ENCODE assay signal across 7 mouse cellular contexts in genomic region chr2:84886821-84887281, GRCm38 (mm10). TPM values are rescaled to one million over a fixed set of nuclear protein-coding genes. Genes with fewer than 3 reads are reported as not detected.
DNase-seq lines count a peak whose midpoint lies in the region; ATAC-seq and TF ChIP-seq lines count a peak whose summit lies in the region.

No protein-coding gene starts in this region.

- dilution Hi-C loops in CH12.LX (cut with MboI; ENCODE audit: extremely low pct_ligation_motif_present, extremely low pct_unique_long_range_greater_than_20kb, low sequenced_read_pairs): no loop called here

- H3K27ac ChIP-seq in CH12.LX (ENCODE audit: insufficient read depth, low read depth) (no peak overlapping the region), ES-Bruce4 (ENCODE audit: insufficient read depth, low read length) (no peak overlapping the region)
- peak overlapping the region; percentile 56; the same call in 1 of the 2 replicates for H3K27ac ChIP-seq in forebrain, embryonic 12.5 days
- no peak overlapping the region for H3K27ac ChIP-seq in intestine, embryonic 14.5 days (ENCODE audit: low read depth)

- no peak for TF ChIP-seq EP300 in CH12.LX (IDR thresholded peaks at IDR 0.05; ENCODE audit: low read length)
- TF ChIP-seq EP300 in ES-Bruce4 (IDR thresholded peaks at IDR 0.05; ENCODE audit: insufficient read depth, low read depth, low read length): no peak

- peaks cover 4% of the 10 kb centered on the region for H3K9me3 ChIP-seq in CH12.LX (replicated peaks; ENCODE audit: low read length)
- no peaks in the 10 kb centered on the region for H3K9me3 ChIP-seq in ES-Bruce4 (replicated peaks; ENCODE audit: control insufficient read depth, insufficient read depth, low read length, poor library complexity, severe bottlenecking)
- H3K9me3 ChIP-seq in forebrain, embryonic 12.5 days: no peaks in the 10 kb centered on the region
- H3K9me3 ChIP-seq in intestine, embryonic 14.5 days (ENCODE audit: control insufficient read depth, low read length): no peaks in the 10 kb centered on the region

- H3K27me3 ChIP-seq in CH12.LX (replicated peaks): peaks cover 31% of the 10 kb centered on the region
- H3K27me3 ChIP-seq in ES-Bruce4 (ENCODE audit: control insufficient read depth, insufficient read depth, low read length, poor library complexity, severe bottlenecking): peaks cover 19% of the 10 kb centered on the region
- H3K27me3 ChIP-seq in forebrain, embryonic 12.5 days: peaks cover 85% of the 10 kb centered on the region
- peaks cover 70% of the 10 kb centered on the region for H3K27me3 ChIP-seq in intestine, embryonic 14.5 days (replicated peaks; ENCODE audit: control insufficient read depth, insufficient read depth, low read length)
- peaks cover 2% of the 10 kb centered on the region for H3K27me3 ChIP-seq in splenic B cell, adult 2 months (ENCODE audit: control insufficient read depth, insufficient read depth, low read length, poor library complexity, severe bottlenecking)

- H3K4me3 ChIP-seq in CH12.LX (replicated peaks in 1 of 3; ENCODE audit: low read depth in 2 of 3, low read length in 2 of 3, poor library complexity in 1 of 3) (peak overlapping the region in 1 of 3 experiments; percentile 3), ES-Bruce4 (ENCODE audit: low read depth, low read length) (peak overlapping the region; percentile 64)
- H3K4me3 ChIP-seq in forebrain, embryonic 12.5 days (replicated peaks): peak overlapping the region; percentile 65
- H3K4me3 ChIP-seq in intestine, embryonic 14.5 days (ENCODE audit: low read depth, low read length): peak overlapping the region; percentile 61

- no peak for TF ChIP-seq POLR2A in CH12.LX (IDR thresholded peaks at IDR 0.05; ENCODE audit: low read depth, low read length)
- TF ChIP-seq POLR2A in ES-Bruce4 (IDR thresholded peaks at IDR 0.05; ENCODE audit: insufficient read depth, low read length): no peak

- H3K79me2 ChIP-seq in CH12.LX (replicated peaks; ENCODE audit: control insufficient read depth, extremely low read depth, insufficient read depth, poor library complexity, severe bottlenecking): no peaks in the 10 kb centered on the region

- H3K9ac ChIP-seq in CH12.LX (ENCODE audit: insufficient read depth, low read depth): no peak overlapping the region
- H3K9ac ChIP-seq in ES-Bruce4 (ENCODE audit: low read depth, poor library complexity, severe bottlenecking): peak overlapping the region; percentile 32
- peak overlapping the region; percentile 61 for H3K9ac ChIP-seq in forebrain, embryonic 12.5 days
- peak overlapping the region; percentile 48 for H3K9ac ChIP-seq in intestine, embryonic 14.5 days (ENCODE audit: low read length)

- TF ChIP-seq RAD21 in CH12.LX (IDR thresholded peaks at IDR 0.05; ENCODE audit: low read depth, low read length): no peak

- peak overlapping the region; percentile 84 for H3K4me2 ChIP-seq in CH12.LX (ENCODE audit: insufficient read depth, low read depth, poor library complexity, severe bottlenecking)
- H3K4me2 ChIP-seq in forebrain, embryonic 12.5 days: peak overlapping the region; percentile 79
- H3K4me2 ChIP-seq in intestine, embryonic 14.5 days (ENCODE audit: low read length): peak overlapping the region; percentile 66

- H3K36me3 ChIP-seq in CH12.LX (replicated peaks in 1 of 2; ENCODE audit: control insufficient read depth in 1 of 2, insufficient read depth in 1 of 2, low read length in 1 of 2): no peaks in the 10 kb centered on the region
- no peaks in the 10 kb centered on the region for H3K36me3 ChIP-seq in ES-Bruce4 (ENCODE audit: control insufficient read depth, insufficient read depth, low read length, poor library complexity, severe bottlenecking)
- H3K36me3 ChIP-seq in forebrain, embryonic 12.5 days (replicated peaks): no peaks in the 10 kb centered on the region
- no peaks in the 10 kb centered on the region for H3K36me3 ChIP-seq in intestine, embryonic 14.5 days (ENCODE audit: control insufficient read depth, insufficient read depth, low read length)
- no peaks in the 10 kb centered on the region for H3K36me3 ChIP-seq in splenic B cell, adult 2 months (ENCODE audit: control insufficient read depth, insufficient read depth, low read length, poor library complexity, severe bottlenecking)

- peak; percentile 66 for ATAC-seq in forebrain, embryonic 12.5 days (ENCODE audit: low FRiP score)
- peak; percentile 30 for ATAC-seq in intestine, embryonic 14.5 days (replicated peaks; ENCODE audit: low FRiP score, low TSS enrichment, low read depth)

- TF ChIP-seq CTCF in CH12.LX (conservative IDR thresholded peaks at IDR 0.05 in 1 of 2, IDR thresholded peaks at IDR 0.05 in 1 of 2; ENCODE audit: low read depth in 2 of 2, low read length in 2 of 2) (no peak), ES-Bruce4 (IDR thresholded peaks at IDR 0.05; ENCODE audit: low read depth, low read length) (no peak)

- WGBS in forebrain, embryonic 12.5 days: 0% methylated on average over 25 of the region's 39 CpGs
- WGBS in intestine, embryonic 14.5 days: 0% methylated on average over 32 of the region's 39 CpGs

- DNase-seq in CH12.LX (ENCODE audit: extremely low read depth): no peak
- DNase-seq in intestine, embryonic 14.5 days (ENCODE audit: low spot score): peak; percentile 78
- peak; percentile 33 for DNase-seq in lung, postnatal 14 days
- DNase-seq in splenic B cell, adult 2 months (ENCODE audit: low read depth, low spot score): peak; percentile 18
- DNase-seq in layer of hippocampus, adult 9-10 months (ENCODE audit: low spot score): no peak

- in situ Hi-C loops in CH12.LX (cut with MboI; ENCODE audit: low pct_ligation_motif_present, low pct_unique_long_range_greater_than_20kb, low sequenced_read_pairs): loop anchor here (25.0 kb wide), 1 partner anchor 350 kb away; no protein-coding TSS in a partner anchor

- H3K4me1 ChIP-seq in CH12.LX (ENCODE audit: control insufficient read depth in 1 of 2, insufficient read depth in 2 of 2): peaks cover 0 to 21% of the 10 kb centered on the region in 2 experiments; a peak in 2 of 4 replicates
- no peaks in the 10 kb centered on the region for H3K4me1 ChIP-seq in ES-Bruce4 (ENCODE audit: control insufficient read depth, insufficient read depth, low read length)
- H3K4me1 ChIP-seq in forebrain, embryonic 12.5 days: peaks cover 54% of the 10 kb centered on the region
- peaks cover 35% of the 10 kb centered on the region for H3K4me1 ChIP-seq in intestine, embryonic 14.5 days (replicated peaks; ENCODE audit: control insufficient read depth, insufficient read depth, low read length)

TF ChIP-seq in CH12.LX, 34 proteins besides CTCF, POLR2A, EP300 and RAD21:
- no peak for TF ChIP-seq ETS1 (conservative IDR thresholded peaks at IDR 0.05; ENCODE audit: low read depth, low read length)
- TF ChIP-seq MEF2A (IDR thresholded peaks at IDR 0.05; ENCODE audit: borderline replicate concordance, low read depth, low read length): no peak
- TF ChIP-seq ZNF384 (IDR thresholded peaks at IDR 0.05; ENCODE audit: low read depth, low read length): no peak
- no peak for TF ChIP-seq MYC (IDR thresholded peaks at IDR 0.05; ENCODE audit: low read depth, low read length)
- no peak for TF ChIP-seq ELF1 (IDR thresholded peaks at IDR 0.05; ENCODE audit: low read depth, low read length)
- TF ChIP-seq TCF12 (IDR thresholded peaks at IDR 0.05; ENCODE audit: low read depth, low read length): no peak
- TF ChIP-seq NELFE (IDR thresholded peaks at IDR 0.05; ENCODE audit: low read depth, low read length): no peak
- TF ChIP-seq GABPA (IDR thresholded peaks at IDR 0.05; ENCODE audit: insufficient replicate concordance, low read depth, low read length): no peak
- TF ChIP-seq CHD1 (IDR thresholded peaks at IDR 0.05; ENCODE audit: low read depth, low read length): no peak
- no peak for TF ChIP-seq TBP (conservative IDR thresholded peaks at IDR 0.05; ENCODE audit: low read depth, low read length)
- no peak for TF ChIP-seq USF1 (IDR thresholded peaks at IDR 0.05; ENCODE audit: low read depth, low read length)
- no peak for TF ChIP-seq BHLHE40 (IDR thresholded peaks at IDR 0.05; ENCODE audit: low read depth, low read length)
- no peak for TF ChIP-seq HCFC1 (IDR thresholded peaks at IDR 0.05; ENCODE audit: low read depth, low read length)
- no peak for TF ChIP-seq CHD2 (IDR thresholded peaks at IDR 0.05; ENCODE audit: low read length)
- no peak for TF ChIP-seq SIN3A (IDR thresholded peaks at IDR 0.05; ENCODE audit: low read length)
- no peak for TF ChIP-seq MXI1 (IDR thresholded peaks at IDR 0.05; ENCODE audit: low read depth, low read length)
- no peak for TF ChIP-seq IRF4 (IDR thresholded peaks at IDR 0.05; ENCODE audit: low read depth, low read length)

RNA-seq across cellular contexts. Expression of gene Rtn4rl2, which starts 0.3 kb away (rescaled TPM):
- total RNA-seq in CH12.LX (2012; rRNA removed): not detected in 2 replicates
- not detected in 2 replicates for total RNA-seq in CH12.LX (2014; rRNA removed)
- not detected in 2 replicates for polyA plus RNA-seq in CH12.LX (2012; ENCODE audit: insufficient read length, low read depth)
- polyA plus RNA-seq in ES-Bruce4 (2011; ENCODE audit: insufficient read depth, insufficient read length, low read depth, missing spikeins): not detected in 2 replicates
- 5.2 and 7.9 TPM in 2 replicates for polyA plus RNA-seq in forebrain, embryonic 12.5 days (2016; fragmentation: Nextera tagmentation; extraction: Ambion mirVana)
- 0.99 and 1.9 TPM in 2 replicates for polyA plus RNA-seq in intestine, embryonic 14.5 days (2014; fragmentation: Nextera tagmentation; extraction: Ambion mirVana)

RNA-seq across cellular contexts. Expression of gene Slc43a1, which starts 48.2 kb away (rescaled TPM):
- total RNA-seq in CH12.LX (2012; rRNA removed) (4.9 and 5.0 TPM in 2 replicates), CH12.LX (2014; rRNA removed) (0.19 TPM in 1 of 2 replicates, not detected in the other)
- polyA plus RNA-seq in CH12.LX (2012; ENCODE audit: insufficient read length, low read depth) (0.30 and 0.71 TPM in 2 replicates), ES-Bruce4 (2011; ENCODE audit: insufficient read depth, insufficient read length, low read depth, missing spikeins) (11.5 and 12.3 TPM in 2 replicates)
- 11.4 and 14.4 TPM in 2 replicates for polyA plus RNA-seq in forebrain, embryonic 12.5 days (2016; fragmentation: Nextera tagmentation; extraction: Ambion mirVana)
- 18.3 and 18.7 TPM in 2 replicates for polyA plus RNA-seq in intestine, embryonic 14.5 days (2014; fragmentation: Nextera tagmentation; extraction: Ambion mirVana)

RNA-seq across cellular contexts. Expression of gene Slc43a3, which starts 49.5 kb away (rescaled TPM):
- total RNA-seq in CH12.LX (2012; rRNA removed) (121 and 136 TPM in 2 replicates), CH12.LX (2014; rRNA removed) (163 and 176 TPM in 2 replicates)
- polyA plus RNA-seq in CH12.LX (2012; ENCODE audit: insufficient read length, low read depth) (140 and 174 TPM in 2 replicates), ES-Bruce4 (2011; ENCODE audit: insufficient read depth, insufficient read length, low read depth, missing spikeins) (4.4 and 4.9 TPM in 2 replicates)
- polyA plus RNA-seq in forebrain, embryonic 12.5 days (2016; fragmentation: Nextera tagmentation; extraction: Ambion mirVana): 10.1 and 11.3 TPM in 2 replicates
- 46.7 and 54.7 TPM in 2 replicates for polyA plus RNA-seq in intestine, embryonic 14.5 days (2014; fragmentation: Nextera tagmentation; extraction: Ambion mirVana)

Comparison
In these comparisons a context has a peak if more than half of its experiments do, and no peak if none do; other contexts are left out.
1. DNase-seq: peak in intestine, embryonic 14.5 days (single experiment), lung, postnatal 14 days (single experiment) and splenic B cell, adult 2 months (single experiment); none in CH12.LX (single experiment) and layer of hippocampus, adult 9-10 months (single experiment).
2. Peak in every context shown above with its lines, with median percentiles within 50 percentile points of each other: H3K4me2 ChIP-seq.